Mouse (Mus musculus): Measurements from ENCODE around the gene Rpl28. TPM values are rescaled to one million over a fixed set of nuclear protein-coding genes. Genes with fewer than 3 reads are reported as not detected.
A peak's percentile ranks its signal among the peaks of the same experiment; 100 is the strongest.
"Not testable (repeated sequence)": the region's sequence is repeated elsewhere in the genome, so short reads cannot be mapped to it uniquely, and the experiment has no call there.

Gene Rpl28
- polyA plus RNA-seq, 1 experiment from 2014 or later: 362 TPM

- H3K27me3 ChIP-seq: no peaks in the 10 kb centered on the region
- H3K36me3 ChIP-seq: no peaks in the 10 kb centered on the region
- peaks cover 6% of the 10 kb centered on the region; the same call in 1 of the 2 replicates for H3K4me1 ChIP-seq
- no peak overlapping the region for H3K27ac ChIP-seq
- H3K9ac ChIP-seq: no peak overlapping the region
- no peak overlapping the region for H3K4me2 ChIP-seq
- H3K9me3 ChIP-seq: no peaks in the 10 kb centered on the region
- no peak overlapping the region for H3K4me3 ChIP-seq
- no peak for ATAC-seq (ENCODE audit: insufficient number of reproducible peaks, low FRiP score, low TSS enrichment, low read depth)
Measured at GRCm38 (mm10) chr7:4816559-4816958, 23.9 kb downstream of the Rpl28 start.

- H3K4me3 ChIP-seq; H3K9ac ChIP-seq; H3K4me2 ChIP-seq; H3K4me1 ChIP-seq; H3K27me3 ChIP-seq; ATAC-seq (ENCODE audit: insufficient number of reproducible peaks, low FRiP score, low TSS enrichment, low read depth); H3K36me3 ChIP-seq; H3K9me3 ChIP-seq; H3K27ac ChIP-seq: not testable (repeated sequence)
- WGBS: 84% methylated on average over 7 of the region's 7 CpGs
Measured at GRCm38 (mm10) chr7:4820925-4821324, 28.3 kb downstream of the Rpl28 start.

- ATAC-seq (ENCODE audit: insufficient number of reproducible peaks, low FRiP score, low TSS enrichment, low read depth): no peak
- Histone ChIP-seq H3K27me3 (peaks cover 4% of the 10 kb centered on the region; the same call in 1 of the 2 replicates), H3K4me2 (no peak overlapping the region), H3K9me3 (no peaks in the 10 kb centered on the region), H3K4me3 (no peak overlapping the region), H3K9ac (no peak overlapping the region), H3K4me1 (no peaks in the 10 kb centered on the region), H3K36me3 (no peaks in the 10 kb centered on the region), H3K27ac (no peak overlapping the region)
- WGBS: 86% methylated on average over 4 of the region's 4 CpGs
Measured at GRCm38 (mm10) chr7:4821690-4822089, 29.0 kb downstream of the Rpl28 start.

DNA sequence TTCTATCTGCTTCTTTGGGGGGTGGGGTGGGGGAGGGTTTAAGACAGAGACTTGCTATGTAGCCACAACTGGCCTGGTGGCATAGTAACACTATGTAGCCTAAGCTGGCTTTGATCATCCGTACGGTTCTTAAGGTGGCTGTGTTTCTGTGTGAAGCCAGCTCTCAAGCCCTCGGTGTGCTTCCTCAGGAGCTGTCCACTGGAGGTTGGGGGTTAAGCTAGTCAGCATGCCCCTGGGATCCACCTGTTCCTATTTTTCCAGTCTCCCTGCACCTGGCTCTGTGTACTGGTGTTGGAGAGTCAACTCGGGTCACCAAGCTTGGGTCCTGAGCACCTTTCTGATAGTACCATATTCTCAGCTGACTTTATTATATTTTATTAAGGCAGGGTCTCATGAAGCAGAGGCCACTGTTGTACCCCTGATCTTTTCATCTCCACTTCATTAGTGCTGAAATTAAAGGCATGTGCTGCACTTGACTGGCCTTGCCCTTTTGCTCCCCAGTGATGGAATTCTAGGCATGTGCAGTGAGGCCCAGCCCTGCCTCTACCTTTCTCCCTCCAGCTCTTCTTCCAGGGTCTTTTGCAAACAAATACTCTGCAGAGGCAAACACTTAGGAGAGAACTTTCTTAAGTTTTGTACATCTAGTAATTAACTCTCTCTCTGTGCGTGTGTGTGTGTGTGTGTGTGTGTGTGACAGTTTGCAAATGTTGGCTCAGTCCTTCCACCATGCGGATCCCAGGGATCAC lies 29.7 kb downstream of the Rpl28 start:
- ATAC-seq (ENCODE audit: insufficient number of reproducible peaks, low FRiP score, low TSS enrichment, low read depth): no peak

DNA sequence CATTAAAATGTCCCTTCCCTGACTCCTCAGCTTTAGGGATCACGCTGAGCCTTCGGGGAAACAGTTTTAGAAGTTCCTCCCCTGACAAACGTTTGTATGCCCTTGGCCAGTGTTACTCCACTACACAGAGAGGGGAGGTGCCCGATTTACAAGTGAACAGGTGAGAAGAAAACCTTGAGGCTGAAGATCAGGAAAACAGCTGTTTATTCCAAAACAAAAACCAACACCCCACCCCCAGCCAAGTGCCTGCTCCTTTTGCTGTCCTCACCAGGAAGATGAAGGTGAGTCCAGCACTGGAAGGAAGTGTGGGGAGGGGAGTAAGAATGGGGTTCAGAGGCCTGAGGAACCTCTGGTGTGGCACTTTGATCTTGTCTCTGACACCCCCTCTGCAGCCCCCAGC lies 32.7 kb downstream of the Rpl28 start:
- Histone ChIP-seq H3K9ac (no peak overlapping the region), H3K36me3 (no peaks in the 10 kb centered on the region), H3K27ac (no peak overlapping the region), H3K4me1 (no peaks in the 10 kb centered on the region), H3K4me3 (no peak overlapping the region), H3K9me3 (no peaks in the 10 kb centered on the region), H3K4me2 (no peak overlapping the region), H3K27me3 (peaks cover 12% of the 10 kb centered on the region)
- no peak for ATAC-seq (ENCODE audit: insufficient number of reproducible peaks, low FRiP score, low TSS enrichment, low read depth)
- WGBS: 46% methylated on average over 4 of the region's 4 CpGs

More for the DNA sequence above, 29.7 kb downstream of the Rpl28 start:
- Histone ChIP-seq H3K9me3 (no peaks in the 10 kb centered on the region), H3K4me3 (no peak overlapping the region), H3K27me3 (peaks cover 4% of the 10 kb centered on the region; the same call in 1 of the 2 replicates), H3K4me2 (no peak overlapping the region), H3K4me1 (no peaks in the 10 kb centered on the region), H3K9ac (no peak overlapping the region), H3K36me3 (no peaks in the 10 kb centered on the region), H3K27ac (no peak overlapping the region)
- 51% methylated on average over 6 of the region's 6 CpGs for WGBS

GRCm38 (mm10) chr7:4830476-4830875 lies 37.8 kb downstream of the Rpl28 start:
- 0 out of 2 replicates have a peak, but pooled peaks cover 3% of the 10 kb centered on the region for H3K4me1 ChIP-seq
- H3K36me3 ChIP-seq: no peaks in the 10 kb centered on the region
- no peak overlapping the region for H3K4me2 ChIP-seq
- WGBS: 4% methylated on average over 12 of the region's 12 CpGs
- peaks cover 54% of the 10 kb centered on the region for H3K27me3 ChIP-seq
- no peak overlapping the region for H3K27ac ChIP-seq
- no peaks in the 10 kb centered on the region for H3K9me3 ChIP-seq
- H3K4me3 ChIP-seq: no peak overlapping the region
- H3K9ac ChIP-seq: no peak overlapping the region
- ATAC-seq (ENCODE audit: insufficient number of reproducible peaks, low FRiP score, low TSS enrichment, low read depth): no peak

GRCm38 (mm10) chr7:4835631-4836327 lies 43.1 kb downstream of the Rpl28 start:
- peak overlapping the region; percentile 88 for H3K4me2 ChIP-seq
- H3K9ac ChIP-seq: no peak overlapping the region
- H3K4me1 ChIP-seq: peaks cover 11% of the 10 kb centered on the region
- peaks cover 85% of the 10 kb centered on the region for H3K27me3 ChIP-seq
- peak overlapping the region; percentile 47 for H3K4me3 ChIP-seq
- 4% methylated on average over 32 of the region's 34 CpGs for WGBS
- H3K36me3 ChIP-seq: no peaks in the 10 kb centered on the region
- H3K27ac ChIP-seq: no peak overlapping the region
- no peak for ATAC-seq (ENCODE audit: insufficient number of reproducible peaks, low FRiP score, low TSS enrichment, low read depth)
- H3K9me3 ChIP-seq: no peaks in the 10 kb centered on the region

DNA sequence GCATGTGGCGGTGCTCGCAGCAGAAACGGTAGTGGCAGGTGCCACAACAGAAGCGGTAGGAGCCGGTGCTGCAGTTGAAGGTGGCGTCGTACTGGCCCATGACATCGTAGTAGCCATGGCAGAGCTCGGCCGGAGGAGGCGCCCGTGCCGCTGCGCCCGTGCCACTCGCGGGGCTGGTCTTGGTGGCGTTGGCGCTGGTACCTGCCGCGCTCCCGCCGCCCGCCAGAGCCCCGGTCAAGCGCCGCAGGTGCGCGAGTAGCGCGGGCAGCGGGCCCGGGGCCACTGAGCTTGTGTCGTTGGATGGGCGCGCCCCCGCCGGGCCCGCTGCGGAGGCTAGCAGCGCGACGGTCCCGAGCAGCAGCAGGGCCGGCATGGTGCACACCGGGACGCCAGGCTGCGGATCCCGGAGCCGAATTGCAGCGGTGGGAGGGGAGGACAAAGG lies 43.7 kb downstream of the Rpl28 start:
- Histone ChIP-seq H3K4me1 (peaks cover 11% of the 10 kb centered on the region), H3K36me3 (no peaks in the 10 kb centered on the region), H3K9ac (no peak overlapping the region), H3K27ac (no peak overlapping the region), H3K4me3 (peak overlapping the region; percentile 47), H3K4me2 (peak overlapping the region; percentile 88), H3K27me3 (peaks cover 85% of the 10 kb centered on the region), H3K9me3 (no peaks in the 10 kb centered on the region)
- WGBS: under 1% methylated on average over 51 of the region's 51 CpGs
- ATAC-seq (ENCODE audit: insufficient number of reproducible peaks, low FRiP score, low TSS enrichment, low read depth): no peak

DNA sequence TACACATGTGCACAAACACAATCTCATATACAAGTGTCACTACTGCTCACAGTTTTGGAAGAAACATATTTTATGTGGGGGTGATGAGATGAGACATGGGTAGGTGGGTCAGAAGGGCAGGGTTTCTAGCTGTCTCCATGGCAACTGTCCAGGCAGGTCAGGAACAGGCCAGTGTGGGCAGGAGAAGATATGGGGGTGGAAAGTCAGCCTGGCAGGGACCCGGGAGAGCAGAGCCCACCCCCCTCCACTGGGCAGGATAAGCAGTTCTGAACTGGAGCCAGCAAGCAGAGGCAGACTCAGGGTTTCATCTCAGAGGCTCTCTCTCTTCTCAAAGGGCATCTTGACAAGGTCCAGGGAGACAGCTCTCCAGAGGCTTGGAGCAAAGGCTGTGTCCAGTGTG lies 45.0 kb downstream of the Rpl28 start:
- H3K9me3 ChIP-seq: no peaks in the 10 kb centered on the region
- H3K4me3 ChIP-seq: no peak overlapping the region
- no peak overlapping the region for H3K4me2 ChIP-seq
- H3K27me3 ChIP-seq: peaks cover 89% of the 10 kb centered on the region
- H3K27ac ChIP-seq: no peak overlapping the region
- no peak overlapping the region for H3K9ac ChIP-seq
- 14% methylated on average over 1 of the region's 1 CpGs for WGBS
- ATAC-seq (ENCODE audit: insufficient number of reproducible peaks, low FRiP score, low TSS enrichment, low read depth): no peak
- H3K36me3 ChIP-seq: no peaks in the 10 kb centered on the region
- H3K4me1 ChIP-seq: peaks cover 16% of the 10 kb centered on the region

- Histone ChIP-seq H3K36me3 (no peaks in the 10 kb centered on the region), H3K27me3 (peaks cover 85% of the 10 kb centered on the region), H3K9ac (no peak overlapping the region), H3K4me1 (peaks cover 29% of the 10 kb centered on the region), H3K27ac (no peak overlapping the region), H3K9me3 (no peaks in the 10 kb centered on the region), H3K4me3 (no peak overlapping the region), H3K4me2 (no peak overlapping the region)
- WGBS: 45% methylated on average over 5 of the region's 5 CpGs
- no peak for ATAC-seq (ENCODE audit: insufficient number of reproducible peaks, low FRiP score, low TSS enrichment, low read depth)
Measured at GRCm38 (mm10) chr7:4842077-4842476, 49.4 kb downstream of the Rpl28 start.

DNA sequence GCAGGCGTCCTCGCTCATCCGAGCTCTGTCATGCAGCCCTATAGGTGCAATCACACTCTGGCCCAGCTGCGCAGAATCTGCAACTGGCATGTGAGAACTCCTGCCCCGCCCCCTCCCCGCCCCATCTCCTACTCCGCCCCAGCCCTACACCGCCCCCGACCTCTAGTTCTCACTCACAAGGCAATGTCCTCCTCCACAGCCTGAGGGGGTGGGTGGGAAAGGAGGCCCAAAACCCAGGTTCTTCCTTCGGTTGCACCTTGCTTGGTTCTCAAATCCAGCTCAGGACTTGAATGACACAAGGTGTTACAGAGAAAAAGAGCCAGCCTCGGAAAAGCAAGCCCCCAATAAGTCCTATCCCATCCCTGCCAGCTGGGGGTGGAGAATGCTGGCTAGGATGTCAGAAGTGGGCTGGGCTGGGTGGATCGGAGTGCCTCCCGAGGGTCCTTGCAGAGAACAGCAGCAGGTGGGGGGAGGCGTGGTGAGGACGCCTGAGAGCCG lies 50.0 kb downstream of the Rpl28 start:
- Histone ChIP-seq H3K27ac (no peak overlapping the region), H3K36me3 (no peaks in the 10 kb centered on the region), H3K9ac (no peak overlapping the region), H3K4me2 (peak overlapping the region; percentile 84), H3K27me3 (peaks cover 79% of the 10 kb centered on the region), H3K9me3 (no peaks in the 10 kb centered on the region), H3K4me3 (peak overlapping the region; percentile 42; the same call in 1 of the 2 replicates), H3K4me1 (peaks cover 29% of the 10 kb centered on the region)
- peak; percentile 56; the same call in 1 of the 2 replicates for ATAC-seq (ENCODE audit: insufficient number of reproducible peaks, low FRiP score, low TSS enrichment, low read depth)
- WGBS: 1% methylated on average over 16 of the region's 16 CpGs

- peak overlapping the region; percentile 84 for H3K4me2 ChIP-seq
- ATAC-seq (ENCODE audit: insufficient number of reproducible peaks, low FRiP score, low TSS enrichment, low read depth): no peak
- H3K4me3 ChIP-seq: peak overlapping the region; percentile 42
- H3K9me3 ChIP-seq: no peaks in the 10 kb centered on the region
- H3K4me1 ChIP-seq: peaks cover 29% of the 10 kb centered on the region
- no peak overlapping the region for H3K27ac ChIP-seq
- WGBS: 1% methylated on average over 34 of the region's 34 CpGs
- H3K27me3 ChIP-seq: peaks cover 72% of the 10 kb centered on the region
- no peaks in the 10 kb centered on the region for H3K36me3 ChIP-seq
- peak overlapping the region; percentile 11; the same call in 1 of the 2 replicates for H3K9ac ChIP-seq
Measured at GRCm38 (mm10) chr7:4843604-4844244, 51.0 kb downstream of the Rpl28 start.
